Mouse (Mus musculus) liver, embryonic 16.5 days (tissue): Measurements from ENCODE around the gene Scn2b. TPM values are rescaled to one million over a fixed set of nuclear protein-coding genes. Genes with fewer than 3 reads are reported as not detected.

Experiments used
- polyA plus RNA-seq: library from polyadenylated mRNA; unstranded; fragments of >200 nt; fragmentation: Nextera tagmentation; extraction: Ambion mirVana; gene quantifications from 2 replicates; pipeline ENCODE4 v1.2.1, GENCODE M21; 2015

Gene Scn2b
- polyA plus RNA-seq, 1 experiment from 2014 or later: 0.20 TPM

Other genes starting within 250 kb of the Scn2b start
- 2.6 and 3.0 TPM in 2 replicates for gene Kmt2a, start 236.5 kb upstream of the Scn2b start, polyA plus RNA-seq
- gene Atp5l, start 197.0 kb upstream of the Scn2b start, polyA plus RNA-seq: 467 and 488 TPM in 2 replicates
- 10.0 and 11.5 TPM in 2 replicates for gene Ube4a, start 152.2 kb upstream of the Scn2b start, polyA plus RNA-seq
- 0.32 and 0.58 TPM in 2 replicates for gene Cd3g, start 137.4 kb upstream of the Scn2b start, polyA plus RNA-seq
- 0.13 and 0.52 TPM in 2 replicates for gene Cd3d, start 136.0 kb upstream of the Scn2b start, polyA plus RNA-seq
- not detected in 2 replicates for gene Cd3e, start 108.2 kb upstream of the Scn2b start, polyA plus RNA-seq
- gene Mpzl2, start 78.0 kb upstream of the Scn2b start, polyA plus RNA-seq: 10.6 and 12.5 TPM in 2 replicates
- gene Mpzl3, start 62.6 kb upstream of the Scn2b start, polyA plus RNA-seq: 0.90 and 1.1 TPM in 2 replicates
- 0.47 and 1.2 TPM in 2 replicates for gene Jaml, start 38.6 kb upstream of the Scn2b start, polyA plus RNA-seq
- gene Scn4b, start 20.6 kb downstream of the Scn2b start, polyA plus RNA-seq: 0.15 and 0.37 TPM in 2 replicates
- 0.05 and 0.09 TPM in 2 replicates for gene BC049352, start 64.2 kb downstream of the Scn2b start, polyA plus RNA-seq
- 0.06 and 0.37 TPM in 2 replicates for gene Tmprss4, start 86.3 kb downstream of the Scn2b start, polyA plus RNA-seq
- 1.9 and 2.7 TPM in 2 replicates for gene Il10ra, start 151.4 kb downstream of the Scn2b start, polyA plus RNA-seq
- not detected in 2 replicates for gene Tmprss13, start 201.3 kb downstream of the Scn2b start, polyA plus RNA-seq